Mouse (Mus musculus): ENCODE measurements at regions not wholly inside any gene's neighbourhood (a gene's known extent, or its start where the extent isn't known, plus 50 kb on each side); places are given as distances from the start of the nearest gene placed in this dataset.

DNA sequence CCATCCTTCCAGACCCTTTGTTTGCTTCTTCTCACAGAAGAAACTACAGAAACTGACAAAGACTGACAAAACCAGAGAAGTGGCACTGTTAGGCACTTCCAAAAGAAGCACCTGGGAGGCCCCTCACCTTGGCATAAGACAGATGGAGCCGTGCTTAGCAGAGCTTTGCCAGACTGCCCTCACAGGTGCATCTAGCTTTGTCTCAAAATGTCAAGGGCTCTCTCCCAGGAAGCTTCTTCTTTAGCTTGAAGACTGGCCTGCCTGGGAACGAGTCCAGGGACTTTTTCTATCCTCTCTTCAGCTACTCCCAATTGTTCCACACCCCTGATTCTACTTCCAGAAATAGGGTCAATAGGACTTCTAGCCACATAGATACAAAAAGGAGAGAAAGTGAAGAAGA lies 219.4 kb downstream of the Dad1 start:
- Histone ChIP-seq H3K9me3 (ENCODE audit: control insufficient read depth, low read length) (no peaks in the 10 kb centered on the region), H3K9ac (ENCODE audit: low read depth, low read length) (no peak overlapping the region), H3K27me3 (ENCODE audit: control insufficient read depth, insufficient read depth, low read length) (no peaks in the 10 kb centered on the region), H3K36me3 (ENCODE audit: control insufficient read depth, insufficient read depth, low read length) (no peaks in the 10 kb centered on the region), H3K4me2 (replicated peaks; ENCODE audit: low read depth, low read length) (no peak overlapping the region), H3K4me1 (ENCODE audit: control insufficient read depth, insufficient read depth, low read length) (no peaks in the 10 kb centered on the region), H3K4me3 (ENCODE audit: low read length) (no peak overlapping the region), H3K27ac (ENCODE audit: low read depth, low read length) (no peak overlapping the region)
- no peak for ATAC-seq (ENCODE audit: low FRiP score, low TSS enrichment)
- WGBS: 65% methylated on average over 2 of the region's 2 CpGs

DNA sequence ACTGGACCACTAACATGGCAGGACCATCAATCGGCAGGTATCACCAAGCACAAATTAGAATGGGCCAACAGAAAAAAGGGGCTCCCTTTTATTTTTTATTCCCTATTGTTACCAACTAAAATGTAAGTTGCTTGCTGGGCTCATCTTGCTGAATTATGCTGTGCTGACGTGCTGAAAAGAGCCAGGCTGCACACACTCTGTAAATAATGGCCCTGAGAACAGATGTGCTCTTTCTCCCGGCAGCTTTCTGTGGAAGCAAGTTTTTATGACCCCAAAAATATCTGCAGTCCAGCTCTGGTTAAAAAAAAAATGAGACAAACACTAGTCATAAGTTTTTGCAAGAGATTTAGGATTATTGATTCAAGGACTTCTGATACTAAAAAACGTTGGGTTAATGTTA lies 230.4 kb downstream of the Dad1 start:
- Histone ChIP-seq H3K27me3 (ENCODE audit: control insufficient read depth, insufficient read depth, low read length) (no peaks in the 10 kb centered on the region), H3K36me3 (ENCODE audit: control insufficient read depth, insufficient read depth, low read length) (no peaks in the 10 kb centered on the region), H3K9ac (ENCODE audit: low read depth, low read length) (no peak overlapping the region), H3K9me3 (ENCODE audit: control insufficient read depth, low read length) (no peaks in the 10 kb centered on the region), H3K4me2 (replicated peaks; ENCODE audit: low read depth, low read length) (no peak overlapping the region), H3K4me3 (ENCODE audit: low read length) (no peak overlapping the region), H3K4me1 (ENCODE audit: control insufficient read depth, insufficient read depth, low read length) (0 out of 2 replicates have a peak, but pooled peaks cover 3% of the 10 kb centered on the region), H3K27ac (ENCODE audit: low read depth, low read length) (no peak overlapping the region)
- ATAC-seq (ENCODE audit: low FRiP score, low TSS enrichment): no peak
- WGBS: 46% methylated on average over 4 of the region's 4 CpGs

- ATAC-seq (ENCODE audit: low FRiP score, low TSS enrichment): no peak
- Histone ChIP-seq H3K9ac (ENCODE audit: low read depth, low read length) (no peak overlapping the region), H3K4me1 (ENCODE audit: control insufficient read depth, insufficient read depth, low read length) (0 out of 2 replicates have a peak, but pooled peaks cover 3% of the 10 kb centered on the region), H3K27me3 (ENCODE audit: control insufficient read depth, insufficient read depth, low read length) (no peaks in the 10 kb centered on the region), H3K36me3 (ENCODE audit: control insufficient read depth, insufficient read depth, low read length) (no peaks in the 10 kb centered on the region), H3K9me3 (ENCODE audit: control insufficient read depth, low read length) (no peaks in the 10 kb centered on the region), H3K27ac (ENCODE audit: low read depth, low read length) (no peak overlapping the region), H3K4me3 (ENCODE audit: low read length) (no peak overlapping the region), H3K4me2 (replicated peaks; ENCODE audit: low read depth, low read length) (no peak overlapping the region)
- WGBS: 89% methylated on average over 6 of the region's 6 CpGs
Observed at GRCm38 (mm10) chr14:54021443-54021842, 232.5 kb downstream of the Dad1 start.

- Histone ChIP-seq H3K4me1 (ENCODE audit: control insufficient read depth, insufficient read depth, low read length) (no peaks in the 10 kb centered on the region), H3K4me2 (replicated peaks; ENCODE audit: low read depth, low read length) (no peak overlapping the region), H3K36me3 (ENCODE audit: control insufficient read depth, insufficient read depth, low read length) (no peaks in the 10 kb centered on the region), H3K27me3 (ENCODE audit: control insufficient read depth, insufficient read depth, low read length) (no peaks in the 10 kb centered on the region), H3K4me3 (ENCODE audit: low read length) (no peak overlapping the region), H3K9ac (ENCODE audit: low read depth, low read length) (no peak overlapping the region), H3K27ac (ENCODE audit: low read depth, low read length) (no peak overlapping the region), H3K9me3 (ENCODE audit: control insufficient read depth, low read length) (no peaks in the 10 kb centered on the region)
- WGBS: 66% methylated on average over 10 of the region's 10 CpGs
- no peak for ATAC-seq (ENCODE audit: low FRiP score, low TSS enrichment)
Observed at GRCm38 (mm10) chr14:54014628-54015027, 239.3 kb downstream of the Dad1 start.

GRCm38 (mm10) chr14:54002083-54002482 lies 251.8 kb downstream of the Dad1 start:
- no peaks in the 10 kb centered on the region for H3K36me3 ChIP-seq (ENCODE audit: control insufficient read depth, insufficient read depth, low read length)
- no peak for ATAC-seq (ENCODE audit: low FRiP score, low TSS enrichment)
- WGBS: 87% methylated on average over 1 of the region's 1 CpGs
- H3K27ac ChIP-seq (ENCODE audit: low read depth, low read length): no peak overlapping the region
- no peak overlapping the region for H3K4me3 ChIP-seq (ENCODE audit: low read length)
- no peak overlapping the region for H3K9ac ChIP-seq (ENCODE audit: low read depth, low read length)
- H3K4me2 ChIP-seq (replicated peaks; ENCODE audit: low read depth, low read length): no peak overlapping the region
- no peaks in the 10 kb centered on the region for H3K27me3 ChIP-seq (ENCODE audit: control insufficient read depth, insufficient read depth, low read length)
- no peaks in the 10 kb centered on the region for H3K4me1 ChIP-seq (ENCODE audit: control insufficient read depth, insufficient read depth, low read length)
- H3K9me3 ChIP-seq (ENCODE audit: control insufficient read depth, low read length): no peaks in the 10 kb centered on the region

DNA sequence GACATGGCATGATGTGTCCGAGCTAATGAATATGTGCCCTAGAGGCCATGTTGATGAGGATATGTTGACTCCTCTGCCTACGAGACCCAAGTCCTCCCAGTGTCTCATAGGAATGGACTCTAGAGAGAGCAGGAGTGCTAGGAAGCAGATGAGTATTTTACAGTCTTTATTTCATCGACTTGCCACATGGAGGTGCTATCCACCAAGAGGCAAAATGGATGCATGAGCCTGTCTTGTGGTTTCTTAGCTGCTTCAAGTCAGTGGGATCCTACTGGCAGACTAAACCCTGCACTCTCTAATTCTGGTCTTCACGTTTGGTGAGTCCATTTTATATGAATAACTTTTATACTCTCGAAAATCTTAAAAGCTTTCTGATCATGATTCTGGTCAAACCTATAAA lies 253.4 kb downstream of the Dad1 start:
- H3K27ac ChIP-seq (ENCODE audit: low read depth, low read length): no peak overlapping the region
- no peaks in the 10 kb centered on the region for H3K27me3 ChIP-seq (ENCODE audit: control insufficient read depth, insufficient read depth, low read length)
- no peak overlapping the region for H3K4me2 ChIP-seq (replicated peaks; ENCODE audit: low read depth, low read length)
- H3K9ac ChIP-seq (ENCODE audit: low read depth, low read length): no peak overlapping the region
- H3K9me3 ChIP-seq (ENCODE audit: control insufficient read depth, low read length): no peaks in the 10 kb centered on the region
- no peaks in the 10 kb centered on the region for H3K36me3 ChIP-seq (ENCODE audit: control insufficient read depth, insufficient read depth, low read length)
- no peak overlapping the region for H3K4me3 ChIP-seq (ENCODE audit: low read length)
- ATAC-seq (ENCODE audit: low FRiP score, low TSS enrichment): no peak
- WGBS: 78% methylated on average over 5 of the region's 5 CpGs
- no peaks in the 10 kb centered on the region for H3K4me1 ChIP-seq (ENCODE audit: control insufficient read depth, insufficient read depth, low read length)

GRCm38 (mm10) chr14:53993427-53993826 lies 260.5 kb downstream of the Dad1 start:
- Histone ChIP-seq H3K27ac (ENCODE audit: low read depth, low read length) (no peak overlapping the region), H3K4me1 (ENCODE audit: control insufficient read depth, insufficient read depth, low read length) (no peaks in the 10 kb centered on the region), H3K27me3 (ENCODE audit: control insufficient read depth, insufficient read depth, low read length) (no peaks in the 10 kb centered on the region), H3K4me2 (replicated peaks; ENCODE audit: low read depth, low read length) (no peak overlapping the region), H3K36me3 (ENCODE audit: control insufficient read depth, insufficient read depth, low read length) (no peaks in the 10 kb centered on the region), H3K9ac (ENCODE audit: low read depth, low read length) (no peak overlapping the region), H3K9me3 (ENCODE audit: control insufficient read depth, low read length) (no peaks in the 10 kb centered on the region), H3K4me3 (ENCODE audit: low read length) (no peak overlapping the region)
- 43% methylated on average over 2 of the region's 2 CpGs for WGBS
- ATAC-seq (ENCODE audit: low FRiP score, low TSS enrichment): no peak

GRCm38 (mm10) chr14:53992712-53993286 lies 261.1 kb downstream of the Dad1 start:
- Histone ChIP-seq H3K4me2 (replicated peaks; ENCODE audit: low read depth, low read length) (no peak overlapping the region), H3K27ac (ENCODE audit: low read depth, low read length) (no peak overlapping the region), H3K4me1 (ENCODE audit: control insufficient read depth, insufficient read depth, low read length) (no peaks in the 10 kb centered on the region), H3K9ac (ENCODE audit: low read depth, low read length) (no peak overlapping the region), H3K27me3 (ENCODE audit: control insufficient read depth, insufficient read depth, low read length) (no peaks in the 10 kb centered on the region), H3K9me3 (ENCODE audit: control insufficient read depth, low read length) (no peaks in the 10 kb centered on the region), H3K4me3 (ENCODE audit: low read length) (no peak overlapping the region), H3K36me3 (ENCODE audit: control insufficient read depth, insufficient read depth, low read length) (no peaks in the 10 kb centered on the region)
- ATAC-seq (ENCODE audit: low FRiP score, low TSS enrichment): no peak
- WGBS: 60% methylated on average over 11 of the region's 11 CpGs

DNA sequence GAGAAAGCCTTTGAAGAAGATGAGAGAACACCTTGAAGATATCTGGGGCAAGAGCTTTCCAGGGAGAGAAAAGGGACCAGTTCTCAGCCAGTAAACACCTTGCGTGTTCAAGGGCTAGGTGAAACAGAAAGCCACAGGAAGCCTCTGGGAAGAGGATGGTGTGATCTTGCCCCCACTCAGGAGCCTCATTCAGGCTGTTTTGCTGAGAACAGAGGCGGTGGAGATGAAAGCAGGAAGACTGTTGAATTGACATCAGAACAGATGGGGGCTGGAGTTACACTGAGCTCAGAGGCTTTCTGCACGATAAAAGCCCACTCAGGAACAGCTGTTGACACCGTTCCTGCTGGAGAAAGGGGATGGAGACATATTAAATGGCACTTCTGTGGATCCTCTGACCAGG lies 262.5 kb downstream of the Dad1 start:
- ATAC-seq (ENCODE audit: low FRiP score, low TSS enrichment): no peak
- 33% methylated on average over 4 of the region's 4 CpGs for WGBS
- H3K9ac ChIP-seq (ENCODE audit: low read depth, low read length): no peak overlapping the region

More for the DNA sequence above, 262.5 kb downstream of the Dad1 start:
- H3K27me3 ChIP-seq (ENCODE audit: control insufficient read depth, insufficient read depth, low read length): no peaks in the 10 kb centered on the region
- no peaks in the 10 kb centered on the region for H3K4me1 ChIP-seq (ENCODE audit: control insufficient read depth, insufficient read depth, low read length)
- no peaks in the 10 kb centered on the region for H3K9me3 ChIP-seq (ENCODE audit: control insufficient read depth, low read length)
- H3K4me2 ChIP-seq (replicated peaks; ENCODE audit: low read depth, low read length): no peak overlapping the region
- no peak overlapping the region for H3K4me3 ChIP-seq (ENCODE audit: low read length)
- no peak overlapping the region for H3K27ac ChIP-seq (ENCODE audit: low read depth, low read length)
- no peaks in the 10 kb centered on the region for H3K36me3 ChIP-seq (ENCODE audit: control insufficient read depth, insufficient read depth, low read length)
